Mouse (Mus musculus) olfactory bulb, adult 2 months (tissue): ENCODE data around the gene Ptpn7.

ENCODE experiments used
- CTCF ChIP-seq: fragments of 200-500 bp; IDR thresholded peaks from 2 replicates; pipeline ENCODE4 v1.5.1; 2012; ENCODE audit warnings: low read depth, mild to moderate bottlenecking, low read length, moderate library complexity; ENCODE audit not compliant: insufficient read depth
- POLR2A ChIP-seq: fragments of 200-500 bp; IDR thresholded peaks from 2 replicates; pipeline ENCODE4 v1.6.1; 2012; ENCODE audit warnings: mild to moderate bottlenecking, low read depth, low read length, moderate library complexity; ENCODE audit not compliant: insufficient read depth

- TF ChIP-seq CTCF (peak; percentile 88), POLR2A (no peak)
Observed at GRCm38 (mm10) chr1:135112661-135113060, 19.8 kb upstream of the Ptpn7 start.
